Mouse (Mus musculus) erythroblast, adult 5-6 weeks (primary cell): Measurements from ENCODE around the gene Gdpd3. TPM values are rescaled to one million over a fixed set of nuclear protein-coding genes. Genes with fewer than 3 reads are reported as not detected.

Source experiments
- ATAC-seq: replicated peaks from 2 replicates; pipeline ENCODE4 v1.8.0; 2016; ENCODE audit warnings: moderate number of reproducible peaks, mild to moderate bottlenecking, moderate TSS enrichment, inconsistent platforms; ENCODE audit not compliant: poor library complexity, low FRiP score, severe bottlenecking
- total RNA-seq, 2 experiments: library from RNA; stranded (forward) in 1 of 2; stranded (reverse) in 1 of 2; fragments of 150-400 nt in 1 of 2; fragments of 200-764, 138-1000 nt in 1 of 2; gene quantifications; 2 replicates each; pipeline versions ENCODE4 v1.2.3 to v1.2.4; 2015 to 2017; ENCODE audit warnings: low replicate concordance in 2 of 2

The Gdpd3 gene
- total RNA-seq, 2 experiments from 2014 or later = 7.2 TPM; not detected in 1

DNA sequence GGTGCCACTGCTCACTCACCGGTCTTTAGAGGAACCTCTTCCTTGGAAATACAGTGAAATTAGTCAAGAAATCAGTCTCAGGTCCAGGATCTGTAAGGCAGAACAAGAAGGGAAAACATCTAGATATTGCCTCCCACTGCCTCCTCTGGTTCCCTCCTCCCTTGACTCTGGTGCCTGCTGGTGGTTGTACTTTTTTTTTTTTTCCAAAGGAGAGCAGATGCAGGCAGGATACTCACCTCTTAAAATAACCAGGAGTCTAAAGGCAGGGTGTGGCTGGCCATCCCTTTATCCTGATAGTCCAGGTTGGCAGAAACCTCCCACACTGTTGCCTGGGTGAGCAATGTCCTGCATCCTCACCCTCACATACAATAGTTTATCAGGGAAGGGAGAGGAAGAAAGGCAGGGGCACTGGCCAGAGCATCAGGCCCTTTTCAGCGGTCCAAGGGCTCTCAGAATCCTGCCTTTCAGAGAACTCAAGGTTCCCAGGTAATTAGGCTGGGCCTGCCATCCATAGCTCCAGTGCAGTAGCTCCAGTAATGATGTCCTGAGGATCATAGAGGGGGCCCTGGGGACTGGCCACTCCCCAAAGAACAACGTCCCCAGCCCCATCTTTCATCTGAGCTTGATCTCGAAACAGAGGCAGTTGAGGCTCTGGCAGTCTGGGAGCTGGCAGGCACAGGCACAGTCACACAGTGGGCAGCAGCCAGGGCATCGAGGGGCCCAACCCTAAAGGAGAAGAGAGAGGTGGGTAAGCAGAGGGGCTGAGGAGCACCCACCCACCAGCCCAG is 34.3 kb downstream of the Gdpd3 start:
- no peak for ATAC-seq

DNA sequence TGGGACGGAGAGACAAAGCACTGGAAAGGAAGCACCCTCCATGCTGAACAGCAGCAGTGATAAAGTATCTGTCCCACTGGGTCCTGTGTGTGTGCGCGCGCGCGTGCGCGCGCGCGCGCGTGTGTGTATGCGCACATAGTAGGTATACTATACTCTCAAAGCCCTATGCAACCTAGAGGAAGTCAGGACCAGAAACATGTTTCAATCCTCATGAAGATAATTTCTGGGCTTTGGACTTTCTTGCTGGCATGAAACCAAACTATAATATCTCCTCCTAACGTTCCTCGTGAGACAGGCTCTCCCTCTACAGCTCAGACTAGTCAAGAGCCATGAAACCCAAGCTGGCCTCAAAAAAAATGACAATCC is 34.9 kb downstream of the Gdpd3 start:
- ATAC-seq = no peak

DNA sequence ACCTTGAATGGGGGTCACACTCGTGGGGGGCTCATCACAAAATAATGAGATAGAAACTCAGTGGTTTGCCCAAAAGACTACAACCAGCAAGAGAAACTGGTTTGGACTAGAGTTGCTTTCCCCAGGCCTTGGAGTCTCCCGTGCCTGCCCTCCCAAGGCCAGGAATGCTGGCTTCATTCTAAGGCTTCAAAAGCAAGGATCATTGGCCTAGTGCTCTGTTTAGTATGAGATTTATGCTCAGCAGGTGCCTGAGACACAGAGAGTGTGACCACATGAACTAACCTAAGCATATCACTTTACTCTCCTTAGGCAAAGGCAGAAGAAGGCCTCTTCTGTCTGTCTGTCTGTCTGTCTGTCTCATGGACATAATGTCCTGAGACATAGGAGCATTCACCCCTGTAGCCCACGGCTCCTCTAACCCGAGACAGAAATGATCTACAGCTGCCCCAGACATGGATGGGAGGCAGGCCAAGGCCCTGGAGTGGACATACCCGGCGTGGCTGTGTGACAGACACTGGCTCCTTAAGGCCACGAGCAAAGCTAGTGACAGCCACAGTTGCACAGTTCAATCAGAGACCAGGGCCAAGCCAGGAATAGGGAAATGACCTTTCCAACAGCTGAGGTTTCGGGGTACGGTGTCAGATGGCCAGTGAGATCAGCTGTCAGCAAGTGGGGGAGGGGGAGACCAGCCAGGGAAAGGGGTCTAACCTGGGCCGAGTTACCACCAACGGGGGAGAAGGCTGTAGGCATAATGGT is 36.2 kb downstream of the Gdpd3 start:
- no peak for ATAC-seq

DNA sequence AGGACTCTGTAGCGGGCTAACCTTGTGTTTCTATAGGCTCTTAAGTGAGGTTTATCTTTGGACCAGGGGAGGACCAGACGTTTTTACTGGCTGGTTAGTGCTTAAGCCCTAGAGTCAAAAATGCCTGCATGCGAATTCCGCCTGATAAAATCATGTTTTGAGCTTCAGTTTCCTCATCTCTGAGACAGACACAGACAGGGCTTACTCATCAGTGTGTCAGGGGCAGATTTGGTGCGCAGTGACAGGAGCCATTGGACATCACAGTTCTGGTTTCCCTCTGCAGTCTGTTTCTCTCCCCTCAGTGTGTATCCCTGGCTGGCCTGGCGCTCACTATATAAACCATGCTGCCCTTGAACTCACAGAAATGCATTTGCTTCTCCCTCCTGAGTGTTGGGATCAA is 37.0 kb downstream of the Gdpd3 start:
- no peak for ATAC-seq

DNA sequence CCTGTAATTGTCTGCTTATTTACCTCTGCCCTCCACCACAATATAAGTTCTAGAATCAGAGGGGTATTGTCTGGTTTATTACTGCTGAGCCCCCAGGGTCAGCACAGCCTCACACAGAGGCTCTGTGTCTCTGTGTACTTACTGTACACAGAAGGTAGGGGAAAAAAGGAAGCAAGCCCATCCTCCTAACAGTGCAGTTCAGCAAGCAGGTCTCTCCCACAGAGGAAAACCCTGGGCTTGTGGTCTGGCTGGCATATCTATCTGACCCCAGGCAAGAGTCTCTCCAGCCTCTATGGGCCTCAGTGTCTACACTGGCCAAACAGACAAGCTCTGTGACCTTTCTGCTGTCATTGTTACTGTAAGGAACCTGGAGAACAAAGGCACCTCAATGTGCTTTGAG is 37.6 kb downstream of the Gdpd3 start:
- ATAC-seq = no peak

DNA sequence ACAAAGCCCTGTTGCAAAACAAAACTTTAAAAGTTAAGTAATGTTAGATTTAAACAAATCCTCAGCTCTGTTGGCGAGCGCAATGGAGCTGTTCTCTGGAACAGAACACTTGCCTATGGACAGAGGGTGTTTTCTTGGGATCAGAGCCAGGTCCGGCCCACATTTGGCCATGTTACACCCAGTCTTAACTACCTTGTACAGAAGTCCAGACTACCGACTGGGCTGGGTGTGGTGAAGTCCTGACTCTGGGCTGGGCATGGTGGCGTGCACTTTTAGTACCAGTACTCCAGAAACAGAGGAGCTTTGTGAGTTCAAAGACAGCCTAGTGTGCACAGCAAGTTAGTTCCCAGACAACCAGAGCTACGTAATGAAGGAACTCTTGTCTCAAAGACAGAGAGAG is 40.8 kb downstream of the Gdpd3 start:
- peak; percentile 57 for ATAC-seq

DNA sequence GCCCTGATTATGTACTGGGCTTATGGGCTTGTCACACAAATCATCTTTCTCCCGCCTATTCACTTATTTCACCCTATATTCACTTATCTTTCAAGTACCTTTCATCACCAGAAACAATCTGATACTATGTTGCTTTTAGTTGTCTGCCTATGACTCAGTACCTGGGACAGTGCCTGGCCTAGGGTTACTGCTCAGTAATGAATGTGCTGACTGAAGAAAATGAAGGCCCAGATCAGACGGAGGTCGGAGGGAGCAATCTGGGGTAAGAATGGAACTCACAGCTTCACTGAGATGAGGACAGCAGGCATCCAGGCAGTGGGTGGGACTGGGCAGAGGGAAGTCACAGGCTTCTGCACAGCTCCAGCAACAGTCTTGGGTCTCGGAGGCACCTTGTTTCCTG is 41.3 kb downstream of the Gdpd3 start:
- ATAC-seq = no peak

DNA sequence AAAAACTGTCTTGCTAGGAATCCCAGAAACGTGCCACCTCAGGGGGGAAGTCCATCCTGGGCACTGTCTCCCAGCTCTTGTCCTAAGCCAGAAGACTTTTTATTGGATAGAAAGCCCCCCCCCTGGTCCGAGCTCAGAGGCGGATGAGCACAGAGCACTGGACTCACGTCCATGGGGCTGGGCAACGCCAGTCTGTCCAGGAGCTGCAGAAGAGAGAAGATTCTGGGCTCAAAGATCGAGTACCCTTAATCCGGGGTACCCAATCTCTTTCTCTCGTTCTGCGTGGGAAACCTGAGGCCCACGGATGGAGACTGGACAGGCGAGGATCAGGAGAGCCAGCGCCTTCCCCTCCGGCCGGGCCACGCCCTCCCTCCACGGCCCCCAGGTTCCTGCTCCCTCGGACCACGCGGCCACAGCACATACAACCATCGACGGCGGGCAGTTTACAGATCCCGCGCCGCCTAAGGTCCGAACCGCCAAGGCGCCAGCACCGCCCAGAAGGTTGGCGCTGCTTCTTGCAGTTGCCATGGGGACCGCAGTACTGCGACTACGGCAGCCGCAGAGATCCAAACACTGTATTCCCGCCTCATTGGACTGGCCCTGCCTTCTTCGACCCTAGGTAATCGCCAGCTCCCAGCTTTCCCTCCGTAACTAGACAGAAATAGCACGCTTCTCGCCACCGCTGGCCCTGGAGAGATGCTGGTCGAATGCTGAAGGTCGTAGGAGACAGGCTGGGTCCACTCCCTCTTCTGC is 42.7 kb downstream of the Gdpd3 start:
- ATAC-seq = peak; percentile 89

DNA sequence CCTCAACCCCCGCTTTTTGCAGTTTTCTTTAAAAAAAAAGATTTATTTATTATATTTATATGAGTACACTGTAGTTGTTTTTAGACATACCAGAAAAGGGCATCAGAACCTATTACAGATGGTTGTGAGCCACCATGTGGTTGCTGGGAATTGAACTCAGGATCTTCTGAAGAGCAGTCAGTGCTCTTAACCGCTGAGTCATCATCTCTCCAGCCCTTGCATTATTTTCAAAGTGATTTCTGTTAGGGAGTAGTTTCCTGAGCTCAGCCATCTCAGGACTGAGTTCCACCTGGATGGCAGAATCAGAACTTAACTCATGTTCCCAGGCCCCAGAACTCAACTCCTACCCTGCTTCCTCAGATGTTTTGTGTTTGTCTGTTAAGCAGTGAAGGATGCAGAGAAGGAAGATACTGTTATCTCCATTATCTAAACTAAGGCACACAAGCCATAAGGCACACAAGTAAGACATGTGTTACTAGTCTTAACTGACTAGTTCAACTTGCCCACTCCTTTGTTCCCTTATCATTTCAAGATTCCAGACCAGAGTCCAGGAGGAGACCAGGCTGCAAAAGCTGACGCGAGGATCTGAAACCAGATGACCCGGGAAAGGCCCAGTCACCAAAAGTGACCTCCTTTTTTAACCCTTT is 43.7 kb downstream of the Gdpd3 start:
- ATAC-seq = no peak

DNA sequence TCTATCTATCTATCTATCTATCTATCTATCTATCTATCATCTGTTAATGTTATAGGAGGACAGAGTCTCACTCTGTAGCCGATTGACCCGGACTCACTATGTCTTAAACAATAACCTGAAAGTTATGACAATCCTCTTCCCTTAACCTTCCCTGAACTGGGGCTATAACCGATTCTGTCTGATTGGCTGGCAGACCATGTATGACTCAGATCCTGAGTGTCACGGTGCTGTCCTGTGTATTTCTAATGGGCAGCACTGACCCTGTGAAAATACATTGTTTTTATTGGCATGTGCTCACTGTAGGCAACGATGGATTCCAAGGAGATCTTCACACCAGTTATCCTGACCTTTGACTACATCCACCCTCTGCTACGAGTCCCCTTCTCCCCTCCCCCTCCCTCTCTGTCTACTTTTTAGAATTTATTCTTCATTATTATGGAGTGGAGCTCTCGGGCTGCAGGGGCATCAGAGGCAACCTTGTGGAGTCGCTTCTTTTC is 49.6 kb downstream of the Gdpd3 start:
- ATAC-seq = no peak

DNA sequence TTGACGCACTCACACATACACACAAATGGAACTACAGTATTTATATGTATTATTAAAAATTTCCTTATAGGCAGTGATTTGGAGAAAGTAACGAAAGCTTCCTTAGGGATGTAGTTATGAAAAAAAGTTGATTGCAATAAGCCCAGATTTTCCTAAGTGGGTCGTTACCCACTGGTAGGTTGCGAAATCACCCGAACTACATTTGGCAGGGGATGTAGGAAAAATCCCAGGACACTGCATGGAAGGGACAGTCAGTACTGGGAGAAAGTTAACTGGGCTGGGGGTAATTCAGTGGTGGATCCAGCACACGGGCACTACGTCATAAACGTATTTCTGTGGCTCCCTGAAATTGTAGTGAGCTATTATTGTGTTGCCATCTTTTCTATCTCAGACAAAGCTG is 50.4 kb downstream of the Gdpd3 start:
- ATAC-seq = no peak

DNA sequence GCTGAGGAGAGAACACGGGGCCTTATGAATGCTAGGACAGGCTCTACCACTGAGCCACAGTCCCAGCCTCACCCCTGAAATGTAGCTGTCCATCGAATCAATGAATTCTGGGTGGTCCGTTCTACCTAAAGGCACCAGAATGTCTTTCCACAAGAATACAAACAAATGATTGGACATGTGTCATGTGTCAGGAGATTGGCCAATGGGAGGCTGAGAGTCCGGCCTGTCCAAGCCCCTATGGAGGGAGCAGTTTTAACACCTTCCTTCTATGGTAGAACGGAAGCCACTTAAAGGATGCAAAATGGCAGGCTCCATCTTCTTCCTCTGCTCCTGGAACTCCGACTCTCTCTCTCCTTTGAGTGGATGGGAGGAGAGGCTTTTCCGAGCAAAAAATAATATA is 51.5 kb downstream of the Gdpd3 start:
- no peak for ATAC-seq

DNA sequence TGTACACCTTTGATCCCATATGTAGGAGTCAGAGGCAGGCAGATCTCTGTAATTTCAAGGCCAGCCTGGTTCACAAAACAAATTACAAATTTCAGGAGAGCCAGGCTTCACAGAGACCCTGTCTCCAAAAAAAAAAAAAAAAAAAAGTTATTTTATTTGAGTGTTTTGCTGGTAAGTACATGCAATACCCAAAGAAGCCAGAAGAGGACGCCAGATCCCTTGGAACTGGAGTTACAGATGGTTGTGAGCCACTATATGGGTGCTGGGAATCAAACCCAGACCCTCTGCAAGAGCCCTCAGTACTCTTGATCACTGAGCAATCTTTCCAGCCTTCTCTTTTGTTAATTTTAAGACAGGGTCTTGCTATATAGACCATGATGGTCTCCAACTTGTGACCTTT is 52.7 kb downstream of the Gdpd3 start:
- no peak for ATAC-seq

DNA sequence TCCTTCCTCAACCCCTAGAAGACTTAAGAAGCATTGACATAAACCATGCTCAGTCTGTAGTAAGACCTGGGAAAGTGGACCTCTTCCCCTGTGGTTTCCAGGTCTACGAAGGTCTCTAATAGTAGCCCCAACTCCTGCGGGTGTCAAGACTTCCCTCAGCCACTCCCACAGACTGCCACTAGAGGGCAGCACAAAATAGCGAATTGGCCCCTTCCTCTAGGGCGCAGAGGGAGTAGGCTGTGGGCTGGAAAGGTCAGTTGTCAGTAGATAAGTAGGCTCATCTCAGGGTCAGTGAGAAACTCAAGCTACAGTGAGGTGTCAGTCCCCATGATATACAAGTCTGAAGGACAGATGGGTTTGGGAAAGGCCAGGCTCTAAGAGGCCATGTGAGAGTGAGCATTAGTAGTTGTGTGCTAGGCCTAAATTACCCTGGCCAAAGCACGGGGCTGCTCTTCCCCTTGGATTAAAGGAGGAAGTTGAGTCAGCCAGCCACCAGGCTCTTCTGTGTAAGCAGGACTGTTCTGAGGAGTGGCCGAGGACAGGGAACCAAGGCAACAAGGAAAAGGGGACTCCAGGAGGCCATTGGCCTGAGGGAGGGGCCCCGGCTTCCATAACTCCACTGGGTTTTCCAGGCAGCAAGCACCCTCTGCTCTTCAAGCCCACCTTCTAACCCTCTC is 55.8 kb downstream of the Gdpd3 start:
- ATAC-seq = peak; percentile 80

DNA sequence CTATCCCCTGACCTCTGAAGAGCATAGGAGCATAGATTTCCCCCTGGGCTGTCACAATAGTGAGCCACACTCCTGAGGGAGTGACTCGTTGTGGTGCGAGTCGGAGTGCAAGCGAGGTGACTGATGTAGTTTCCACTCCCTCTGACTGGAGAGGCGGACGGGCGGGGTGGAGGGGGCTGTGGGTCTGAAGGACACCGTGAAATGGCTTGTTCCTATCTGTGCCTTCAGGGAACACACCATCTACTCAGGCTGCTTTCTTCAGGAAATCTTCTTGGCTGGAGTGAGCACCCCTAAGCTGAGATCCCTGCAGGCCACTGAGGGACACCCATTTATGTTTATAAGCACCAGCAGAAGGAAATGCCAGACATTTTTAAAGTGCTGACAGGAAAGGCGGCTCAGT is 56.6 kb downstream of the Gdpd3 start:
- no peak for ATAC-seq

DNA sequence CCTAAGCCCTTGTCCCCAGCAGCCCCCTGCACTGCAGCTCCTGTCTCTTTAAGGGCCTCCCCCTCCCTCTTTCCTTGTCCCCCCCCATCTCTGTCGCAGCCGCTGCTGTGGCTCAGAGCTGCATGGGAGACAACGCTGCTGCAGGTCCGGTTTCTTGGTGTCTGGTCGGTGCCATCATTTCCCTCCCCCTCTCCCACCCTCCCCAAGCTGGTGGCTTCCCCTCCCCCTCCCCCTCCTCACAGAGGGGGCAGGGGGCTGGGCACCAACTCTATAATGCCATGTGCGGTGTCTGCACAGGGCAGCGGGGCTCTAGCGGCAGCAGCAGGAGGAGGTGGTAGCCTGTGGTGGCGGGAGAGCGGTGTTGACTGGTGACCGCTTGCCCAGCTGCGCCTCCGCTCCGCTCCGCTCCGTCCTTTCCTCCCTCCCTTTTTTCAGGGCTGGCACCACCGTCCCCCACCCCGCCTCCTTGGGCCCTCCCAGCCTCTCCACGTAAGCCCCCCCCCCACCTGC is 57.1 kb downstream of the Gdpd3 start:
- ATAC-seq = no peak

DNA sequence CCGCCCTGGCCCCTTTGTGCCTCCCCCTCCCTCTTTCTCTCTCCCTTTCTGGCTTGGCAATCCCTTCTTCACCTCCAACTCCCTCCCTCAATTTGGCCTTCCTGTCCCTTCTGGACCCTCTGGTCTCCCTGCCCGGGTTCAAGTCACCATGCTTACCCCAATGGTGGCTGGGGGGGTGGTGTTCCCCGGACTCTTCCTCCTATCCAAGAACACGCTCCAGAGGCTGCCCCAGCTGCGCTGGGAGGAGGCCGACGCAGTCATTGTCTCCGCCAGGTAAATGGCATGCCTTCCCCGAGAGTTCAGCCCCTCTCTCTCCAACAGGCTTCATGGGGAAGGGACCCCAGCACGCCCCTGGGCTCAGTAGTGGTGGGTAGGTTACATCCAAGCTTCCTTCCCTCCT is 57.8 kb downstream of the Gdpd3 start:
- no peak for ATAC-seq
